Mouse (Mus musculus) monocyte, adult 59 days (primary cell): ENCODE results near the gene Fam213a. TPM values are rescaled to one million over a fixed set of nuclear protein-coding genes. Genes with fewer than 3 reads are reported as not detected.

Source experiments
- total RNA-seq, 2 experiments: library from RNA; stranded (reverse); gene quantifications; one replicate each; pipeline ENCODE4 v1.2.4; 2023

Gene Fam213a
- 1 to 10 TPM; 4.4 to 6.3 TPM for total RNA-seq

DNA sequence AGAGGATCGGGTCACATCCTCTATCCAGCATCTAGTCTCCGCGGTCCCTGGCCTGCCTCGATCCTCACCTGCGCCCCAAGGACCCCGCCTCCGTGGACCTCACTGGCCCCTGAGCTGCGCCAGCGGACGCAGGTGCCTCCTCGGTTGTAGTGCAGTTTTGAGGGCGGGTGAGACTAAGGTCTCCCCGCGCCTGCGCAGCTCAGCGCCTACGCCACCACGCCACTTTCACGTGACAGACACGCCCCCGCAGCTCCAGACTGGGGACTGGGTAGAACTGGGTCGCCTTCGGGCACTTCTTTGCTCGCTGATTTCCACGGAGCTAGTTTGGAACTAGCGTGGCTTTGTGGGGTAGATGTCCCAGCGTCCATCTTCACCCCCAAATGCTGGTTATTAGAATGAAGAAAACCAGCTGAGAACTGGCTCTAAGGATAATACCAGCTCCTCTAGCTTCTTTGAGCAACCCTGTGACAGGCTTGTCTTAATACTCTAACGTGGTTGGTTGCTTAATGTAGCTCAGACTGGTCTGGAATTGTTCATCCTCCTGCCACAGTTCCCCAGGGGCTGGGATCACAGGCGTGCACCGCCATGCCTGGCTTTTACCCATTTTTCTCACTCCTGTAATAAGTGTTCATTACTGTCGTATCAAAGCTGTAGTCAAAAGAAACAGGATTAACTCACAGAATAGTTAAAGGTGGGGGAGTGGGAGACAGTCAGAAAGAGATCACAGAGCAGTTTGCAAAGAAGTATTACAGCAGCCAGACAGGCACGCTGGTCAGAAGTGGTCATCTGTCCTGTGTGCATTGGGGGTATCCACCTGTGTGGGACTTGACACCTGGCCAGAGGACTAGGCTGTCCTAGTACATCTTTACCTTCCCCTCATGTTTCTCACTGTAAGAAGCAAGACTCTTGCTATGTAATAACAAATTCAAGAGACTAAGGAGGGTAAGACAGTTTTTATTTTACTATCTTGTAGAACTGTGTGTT is at the start of gene Fam213a:
Fam213a (minus strand) TSS at position 159 of the 984 bp plus-strand sequence.

DNA sequence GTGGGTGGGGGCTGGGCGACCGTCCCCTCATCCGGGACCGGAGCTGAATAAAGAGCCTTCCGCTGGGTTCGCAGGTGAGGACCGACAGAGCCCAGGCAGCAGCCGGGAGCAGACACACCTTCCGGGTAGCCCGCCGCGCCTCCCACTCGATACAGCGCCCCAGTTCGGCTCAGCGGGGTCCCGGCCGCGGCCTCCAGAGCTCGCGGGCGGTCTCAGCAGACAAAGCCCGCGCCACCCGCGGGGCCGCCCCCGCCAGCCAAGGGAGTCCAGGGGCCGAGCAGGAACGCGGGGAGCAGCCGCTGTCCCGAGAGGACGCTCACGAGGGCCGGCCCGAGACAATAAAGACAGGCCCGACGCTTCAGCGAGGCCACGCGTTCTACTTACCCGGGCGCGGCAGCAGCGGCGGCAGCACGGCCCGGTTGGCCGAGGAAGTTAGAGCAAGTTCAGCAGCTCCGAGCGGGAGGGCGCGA is 47.2 kb downstream of the Fam213a start, which contains the start of gene Tspan14:
Tspan14 (minus strand) TSS at position 416 of the 470 bp plus-strand sequence.

Other genes starting within 250 kb of the Fam213a start
- 1 to 10 TPM; 3.7 to 5.1 TPM for gene Sh2d4b, start 120.5 kb downstream of the Fam213a start, total RNA-seq
- 100 to 1,000 TPM; 174 to 183 TPM for gene Tspan14, start 47.0 kb downstream of the Fam213a start, total RNA-seq
- gene Dydc2, start 55.4 kb upstream of the Fam213a start, total RNA-seq, result not detected
- gene Dydc1, start 59.1 kb upstream of the Fam213a start, total RNA-seq, result not detected
- gene Mat1a, start 91.2 kb upstream of the Fam213a start, total RNA-seq, result not detected
- not detected for gene Sftpa1, start 118.0 kb upstream of the Fam213a start, total RNA-seq
- not detected for gene Mbl1, start 137.7 kb upstream of the Fam213a start, total RNA-seq
- gene Sftpd, start 171.4 kb upstream of the Fam213a start, total RNA-seq, result not detected